Comparison of ENCODE assay signal across 8 mouse cellular contexts in the genomic region with DNA sequence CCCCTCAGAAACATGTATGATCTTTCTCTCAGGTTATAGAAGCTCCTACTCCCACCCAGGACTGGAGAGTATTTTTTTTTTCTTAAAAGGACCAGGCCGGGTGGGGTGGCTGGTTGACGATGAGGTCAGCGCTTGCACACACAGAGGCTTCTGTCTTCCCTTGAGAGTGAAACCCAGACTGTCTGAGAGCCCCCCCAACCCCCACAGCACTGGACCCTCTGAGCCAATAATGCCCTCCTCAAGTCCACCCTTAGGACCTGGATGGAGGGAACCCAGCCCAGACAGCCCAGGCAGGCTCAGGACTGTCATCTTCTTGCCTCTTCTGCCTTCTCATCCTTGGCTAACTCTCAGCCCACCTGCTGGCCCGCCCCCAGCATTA. TPM values are rescaled to one million over a fixed set of nuclear protein-coding genes. Genes with fewer than 3 reads are reported as not detected.
DNase-seq lines count a peak whose midpoint lies in the region; ATAC-seq and TF ChIP-seq lines count a peak whose summit lies in the region.

No protein-coding gene starts in this region.

- H3K9ac ChIP-seq in liver, adult 2 months (ENCODE audit: low read depth, low read length), result no peak overlapping the region
- peak overlapping the region; percentile 90 for H3K9ac ChIP-seq in embryonic facial prominence, embryonic 15.5 days
- 0 out of 2 replicates have a peak overlapping the region, but pooled peaks have one; percentile 7 for H3K9ac ChIP-seq in intestine, postnatal 0 days (ENCODE audit: low read depth, low read length)
- H3K9ac ChIP-seq in neural tube, embryonic 14.5 days (replicated peaks; ENCODE audit: low read depth, low read length), result peak overlapping the region; percentile 4; the same call in 1 of the 2 replicates

- WGBS in liver, adult 2 months, result 46% methylated on average over 4 of the region's 4 CpGs
- WGBS in embryonic facial prominence, embryonic 15.5 days, result 31% methylated on average over 4 of the region's 4 CpGs
- WGBS in intestine, postnatal 0 days, result 21% methylated on average over 4 of the region's 4 CpGs
- WGBS in neural tube, embryonic 14.5 days, result 30% methylated on average over 4 of the region's 4 CpGs

- no peak for DNase-seq in liver, adult 2 months (ENCODE audit: extremely low read depth, low read depth, low spot score)
- no peak for DNase-seq in liver
- DNase-seq in gastrocnemius, postnatal 4 days (ENCODE audit: low spot score in 2 of 2), result no peak
- DNase-seq in urinary bladder, postnatal 25 days (ENCODE audit: low spot score), result no peak

- H3K4me2 ChIP-seq in embryonic facial prominence, embryonic 15.5 days (replicated peaks), result peak overlapping the region; percentile 86
- H3K4me2 ChIP-seq in intestine, postnatal 0 days (replicated peaks; ENCODE audit: low read depth), result peak overlapping the region; percentile 73
- peak overlapping the region; percentile 99 for H3K4me2 ChIP-seq in neural tube, embryonic 14.5 days (ENCODE audit: low read depth, low read length)

- peak overlapping the region; percentile 25; the same call in 1 of the 2 replicates for H3K27ac ChIP-seq in liver, adult 2 months (replicated peaks; ENCODE audit: insufficient read depth, low read depth, low read length)
- H3K27ac ChIP-seq in embryonic facial prominence, embryonic 15.5 days (replicated peaks), result peak overlapping the region; percentile 99
- 0 out of 2 replicates have a peak overlapping the region, but pooled peaks have one; percentile 7 for H3K27ac ChIP-seq in intestine, postnatal 0 days (ENCODE audit: low read depth, low read length)
- peak overlapping the region; percentile 87 for H3K27ac ChIP-seq in neural tube, embryonic 14.5 days (ENCODE audit: low read depth, low read length)

- H3K4me3 ChIP-seq in liver, adult 2 months (ENCODE audit: insufficient read depth, low read depth, low read length), result no peak overlapping the region
- H3K4me3 ChIP-seq in embryonic facial prominence, embryonic 15.5 days (replicated peaks), result peak overlapping the region; percentile 97
- no peak overlapping the region for H3K4me3 ChIP-seq in intestine, postnatal 0 days (ENCODE audit: low read depth, low read length)
- peak overlapping the region; percentile 71; the same call in 1 of the 2 replicates for H3K4me3 ChIP-seq in neural tube, embryonic 14.5 days (ENCODE audit: low read depth, low read length)

- no peaks in the 10 kb centered on the region for H3K9me3 ChIP-seq in embryonic facial prominence, embryonic 15.5 days (replicated peaks)
- no peaks in the 10 kb centered on the region for H3K9me3 ChIP-seq in intestine, postnatal 0 days (ENCODE audit: control insufficient read depth)
- no peaks in the 10 kb centered on the region for H3K9me3 ChIP-seq in neural tube, embryonic 14.5 days (ENCODE audit: control insufficient read depth, low read length)

- TF ChIP-seq CTCF in liver, adult 2 months (IDR thresholded peaks at IDR 0.05; ENCODE audit: low read depth, low read length), result no peak
- no peak for TF ChIP-seq CTCF in intestine, postnatal 0 days (IDR thresholded peaks at IDR 0.05; ENCODE audit: low read depth)

- H3K36me3 ChIP-seq in liver, adult 2 months (ENCODE audit: control insufficient read depth, insufficient read depth, low read length), result peaks cover 4% of the 10 kb centered on the region; the same call in 1 of the 2 replicates
- H3K36me3 ChIP-seq in embryonic facial prominence, embryonic 15.5 days, result peaks cover 43% of the 10 kb centered on the region
- H3K36me3 ChIP-seq in intestine, postnatal 0 days (ENCODE audit: control insufficient read depth, insufficient read depth), result peaks cover 33% of the 10 kb centered on the region
- no peaks in the 10 kb centered on the region for H3K36me3 ChIP-seq in neural tube, embryonic 14.5 days (ENCODE audit: control insufficient read depth, insufficient read depth, low read length)

- H3K27me3 ChIP-seq in liver, adult 2 months (ENCODE audit: control insufficient read depth, insufficient read depth, low read length), result no peaks in the 10 kb centered on the region
- no peaks in the 10 kb centered on the region for H3K27me3 ChIP-seq in embryonic facial prominence, embryonic 15.5 days
- no peaks in the 10 kb centered on the region for H3K27me3 ChIP-seq in intestine, postnatal 0 days (replicated peaks; ENCODE audit: control insufficient read depth, insufficient read depth, low read length)
- H3K27me3 ChIP-seq in neural tube, embryonic 14.5 days (ENCODE audit: control insufficient read depth, insufficient read depth, low read length), result no peaks in the 10 kb centered on the region

- peaks cover 12% of the 10 kb centered on the region for H3K4me1 ChIP-seq in liver, adult 2 months (ENCODE audit: control insufficient read depth, insufficient read depth, low read length)
- H3K4me1 ChIP-seq in embryonic facial prominence, embryonic 15.5 days, result peaks cover 67% of the 10 kb centered on the region
- peaks cover 7% of the 10 kb centered on the region; the same call in 1 of the 2 replicates for H3K4me1 ChIP-seq in intestine, postnatal 0 days (replicated peaks; ENCODE audit: control insufficient read depth, insufficient read depth, low read length)
- peaks cover 18% of the 10 kb centered on the region for H3K4me1 ChIP-seq in neural tube, embryonic 14.5 days (ENCODE audit: control insufficient read depth, insufficient read depth, low read length)

- H3K79me2 ChIP-seq in liver, adult 2 months (ENCODE audit: control insufficient read depth, insufficient read depth, low read length), result peaks cover 41% of the 10 kb centered on the region; the same call in 1 of the 2 replicates

- ATAC-seq in embryonic facial prominence, embryonic 15.5 days (ENCODE audit: insufficient number of reproducible peaks, low FRiP score, low TSS enrichment, low read depth), result no peak
- no peak for ATAC-seq in intestine, postnatal 0 days
- ATAC-seq in neural tube, embryonic 14.5 days (ENCODE audit: low read depth), result no peak
- no peak for ATAC-seq in monocyte, adult 5-6 weeks (replicated peaks; ENCODE audit: insufficient number of reproducible peaks, low FRiP score, low TSS enrichment, poor library complexity, severe bottlenecking)

- TF ChIP-seq POLR2A in liver, adult 2 months (IDR thresholded peaks at IDR 0.05; ENCODE audit: extremely low read depth, insufficient read depth, low read length), result no peak

RNA-seq across cellular contexts. Expression of a gene that starts 3.8 kb away (rescaled TPM):
- total RNA-seq in liver, adult 2 months (2014; rRNA removed), result 7.4 and 8.8 TPM in 2 replicates
- 23.3 and 27.0 TPM in 2 replicates for polyA plus RNA-seq in liver, adult 2 months (2012; rRNA removed)
- 21.0 and 22.1 TPM in 2 replicates for polyA plus RNA-seq in embryonic facial prominence, embryonic 15.5 days (2015; fragmentation: Nextera tagmentation; extraction: Ambion mirVana)
- 7.8 and 8.4 TPM in 2 replicates for polyA plus RNA-seq in intestine, postnatal 0 days (2015; fragmentation: Nextera tagmentation; extraction: Ambion mirVana)
- polyA plus RNA-seq in neural tube, embryonic 14.5 days (2014; fragmentation: Nextera tagmentation; extraction: Ambion mirVana), result 4.5 and 4.8 TPM in 2 replicates
- 10 to 100 TPM; 32.7 to 34.6 TPM for total RNA-seq in gastrocnemius, postnatal 4 days (2021)
- total RNA-seq in monocyte, adult 5-6 weeks (2017), result 3.7 to 8.1 TPM (median 7.3 TPM) in 3 replicates

RNA-seq across cellular contexts. Expression of a gene that starts 9.1 kb away (rescaled TPM):
- 9.1 and 11.4 TPM in 2 replicates for total RNA-seq in liver, adult 2 months (2014; rRNA removed)
- polyA plus RNA-seq in liver, adult 2 months (2012; rRNA removed), result 69.3 and 74.5 TPM in 2 replicates
- 11.5 and 13.0 TPM in 2 replicates for polyA plus RNA-seq in embryonic facial prominence, embryonic 15.5 days (2015; fragmentation: Nextera tagmentation; extraction: Ambion mirVana)
- polyA plus RNA-seq in intestine, postnatal 0 days (2015; fragmentation: Nextera tagmentation; extraction: Ambion mirVana), result 8.8 and 9.7 TPM in 2 replicates
- polyA plus RNA-seq in neural tube, embryonic 14.5 days (2014; fragmentation: Nextera tagmentation; extraction: Ambion mirVana), result 21.5 and 25.1 TPM in 2 replicates
- total RNA-seq in gastrocnemius, postnatal 4 days (2021), result 10 to 100 TPM; 62.8 to 63.2 TPM
- total RNA-seq in monocyte, adult 5-6 weeks (2017), result 42.8 to 71.0 TPM (median 43.0 TPM) in 3 replicates

RNA-seq across cellular contexts. Expression of a gene that starts 20.8 kb away (rescaled TPM):
- 5.3 and 8.3 TPM in 2 replicates for total RNA-seq in liver, adult 2 months (2014; rRNA removed)
- polyA plus RNA-seq in liver, adult 2 months (2012; rRNA removed), result 18.3 and 23.3 TPM in 2 replicates
- 46.3 and 50.6 TPM in 2 replicates for polyA plus RNA-seq in embryonic facial prominence, embryonic 15.5 days (2015; fragmentation: Nextera tagmentation; extraction: Ambion mirVana)
- 17.2 and 21.7 TPM in 2 replicates for polyA plus RNA-seq in intestine, postnatal 0 days (2015; fragmentation: Nextera tagmentation; extraction: Ambion mirVana)
- polyA plus RNA-seq in neural tube, embryonic 14.5 days (2014; fragmentation: Nextera tagmentation; extraction: Ambion mirVana), result 43.3 and 46.6 TPM in 2 replicates
- 100 to 1,000 TPM; 107 to 113 TPM for total RNA-seq in gastrocnemius, postnatal 4 days (2021)
- 55.5 to 68.5 TPM (median 65.9 TPM) in 3 replicates for total RNA-seq in monocyte, adult 5-6 weeks (2017)

RNA-seq across cellular contexts. Expression of a gene that starts 25.5 kb away (rescaled TPM):
- 2.2 and 2.6 TPM in 2 replicates for total RNA-seq in liver, adult 2 months (2014; rRNA removed)
- 3.4 and 4.7 TPM in 2 replicates for polyA plus RNA-seq in liver, adult 2 months (2012; rRNA removed)
- 3.3 TPM in 2 replicates for polyA plus RNA-seq in embryonic facial prominence, embryonic 15.5 days (2015; fragmentation: Nextera tagmentation; extraction: Ambion mirVana)
- 1.1 and 1.3 TPM in 2 replicates for polyA plus RNA-seq in intestine, postnatal 0 days (2015; fragmentation: Nextera tagmentation; extraction: Ambion mirVana)
- 1.7 and 2.8 TPM in 2 replicates for polyA plus RNA-seq in neural tube, embryonic 14.5 days (2014; fragmentation: Nextera tagmentation; extraction: Ambion mirVana)
- 10 to 100 TPM; 10.6 to 11.3 TPM for total RNA-seq in gastrocnemius, postnatal 4 days (2021)
- total RNA-seq in monocyte, adult 5-6 weeks (2017), result 2.4 to 9.8 TPM (median 2.6 TPM) in 3 replicates

RNA-seq across cellular contexts. Expression of a gene that starts 26.3 kb away (rescaled TPM):
- 20.2 and 24.6 TPM in 2 replicates for total RNA-seq in liver, adult 2 months (2014; rRNA removed)
- polyA plus RNA-seq in liver, adult 2 months (2012; rRNA removed), result 27.9 and 35.4 TPM in 2 replicates
- polyA plus RNA-seq in embryonic facial prominence, embryonic 15.5 days (2015; fragmentation: Nextera tagmentation; extraction: Ambion mirVana), result 13.2 and 14.7 TPM in 2 replicates
- 14.8 and 15.8 TPM in 2 replicates for polyA plus RNA-seq in intestine, postnatal 0 days (2015; fragmentation: Nextera tagmentation; extraction: Ambion mirVana)
- 14.9 and 15.3 TPM in 2 replicates for polyA plus RNA-seq in neural tube, embryonic 14.5 days (2014; fragmentation: Nextera tagmentation; extraction: Ambion mirVana)
- total RNA-seq in gastrocnemius, postnatal 4 days (2021), result 1 to 10 TPM; 6.6 to 8.3 TPM
- 75.0 to 94.7 TPM (median 76.7 TPM) in 3 replicates for total RNA-seq in monocyte, adult 5-6 weeks (2017)

Comparison
In these comparisons a context has a peak if more than half of its experiments do, and no peak if none do; other contexts are left out.
1. H3K27ac ChIP-seq: peak in every context shown above with its lines; median percentile 99 in embryonic facial prominence, embryonic 15.5 days; 87 in neural tube, embryonic 14.5 days; 25 in liver, adult 2 months; 7 in intestine, postnatal 0 days.
2. H3K4me3 ChIP-seq: peak in embryonic facial prominence, embryonic 15.5 days (single experiment) and neural tube, embryonic 14.5 days (single experiment); none in liver, adult 2 months (single experiment) and intestine, postnatal 0 days (single experiment).
3. Peak in every context shown above with its lines, with median percentiles within 50 percentile points of each other: H3K4me2 ChIP-seq.